8 mouse cellular contexts compared by ENCODE assay signal in the genomic region with DNA sequence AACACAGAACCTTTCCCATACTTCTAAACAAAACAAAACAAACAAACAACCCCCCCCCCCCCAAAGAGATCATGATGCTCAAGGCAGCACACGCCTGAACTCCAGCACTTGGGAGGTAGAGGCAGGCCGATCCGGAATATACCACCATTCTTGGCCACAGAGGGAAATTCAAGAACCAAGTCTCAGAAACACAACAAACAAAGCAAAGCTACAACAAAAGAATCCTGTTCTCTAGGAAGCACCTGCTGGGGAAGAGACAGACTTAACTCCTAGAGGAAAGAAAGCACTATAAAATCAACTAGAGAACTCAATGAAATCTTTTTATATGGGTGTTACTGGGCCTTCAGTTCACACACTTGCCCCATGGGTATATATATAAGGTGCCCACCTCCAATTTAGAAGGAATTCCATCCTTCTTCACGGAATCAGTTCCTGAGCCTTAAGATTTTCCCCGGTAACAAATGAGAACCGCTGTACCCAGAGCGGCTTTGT.
DNase-seq lines count a peak whose midpoint lies in the region; ATAC-seq and TF ChIP-seq lines count a peak whose summit lies in the region.

No protein-coding gene starts in this region.

- intact Hi-C loops in heart, adult 2 months (cut with DNase I) = loop anchor here (2.0 to 5.0 kb wide), 3 partner anchors 72 to 203 kb away; partner anchors contain the start of gene Spred1

- H3K4me3 ChIP-seq in heart, adult 2 months = no peak overlapping the region
- H3K4me3 ChIP-seq in heart, postnatal 0 days (ENCODE audit: low read depth, low read length) = peak overlapping the region; percentile 66; the same call in 1 of the 2 replicates
- peak overlapping the region; percentile 55 for H3K4me3 ChIP-seq in midbrain, embryonic 10.5 days

- ATAC-seq in heart, postnatal 0 days (ENCODE audit: insufficient read depth, low read depth) = no peak
- no peak for ATAC-seq in monocyte, adult 5-6 weeks (replicated peaks; ENCODE audit: insufficient number of reproducible peaks, low FRiP score, low TSS enrichment, poor library complexity, severe bottlenecking)

- no peak for TF ChIP-seq POLR2A in heart, adult 2 months (IDR thresholded peaks at IDR 0.05; ENCODE audit: insufficient read depth, low read depth, low read length)

- 58% methylated on average over 7 of the region's 7 CpGs for WGBS in heart, adult 2 months
- 63% methylated on average over 7 of the region's 7 CpGs for WGBS in heart, postnatal 0 days
- 6% methylated on average over 7 of the region's 7 CpGs for WGBS in midbrain, embryonic 10.5 days

- TF ChIP-seq EP300 in heart, adult 2 months (IDR thresholded peaks at IDR 0.05; ENCODE audit: insufficient read depth, low read depth, low read length) = no peak
- no peak for TF ChIP-seq EP300 in heart, postnatal 0 days (IDR thresholded peaks at IDR 0.05; ENCODE audit: low read depth)

- TF ChIP-seq CTCF in heart, adult 2 months (IDR thresholded peaks at IDR 0.05) = no peak
- no peak for TF ChIP-seq CTCF in heart, postnatal 0 days (IDR thresholded peaks at IDR 0.05; ENCODE audit: low read depth)

- no peaks in the 10 kb centered on the region for H3K9me3 ChIP-seq in heart, postnatal 0 days (replicated peaks; ENCODE audit: control insufficient read depth, low read length)
- H3K9me3 ChIP-seq in midbrain, embryonic 10.5 days (replicated peaks) = no peaks in the 10 kb centered on the region

- no peak for DNase-seq in heart, adult 2 months
- DNase-seq in heart, postnatal 4 days = no peak
- peak; percentile 47 for DNase-seq in ES-CJ7 (ENCODE audit: low read depth, low spot score)
- no peak for DNase-seq in heart, postnatal 0 days (ENCODE audit: low spot score)
- DNase-seq in midbrain, embryonic 10.5 days (ENCODE audit: low spot score) = no peak
- no peak for DNase-seq in frontal cortex, postnatal 10 days (ENCODE audit: low spot score in 2 of 2)
- no peak for DNase-seq in urinary bladder, postnatal 25 days (ENCODE audit: low spot score)

- peak overlapping the region; percentile 93 for H3K27ac ChIP-seq in heart, adult 2 months
- H3K27ac ChIP-seq in heart, postnatal 0 days (ENCODE audit: low read depth) = 0 out of 2 replicates have a peak overlapping the region, but pooled peaks have one; percentile 94
- H3K27ac ChIP-seq in midbrain, embryonic 10.5 days (replicated peaks) = peak overlapping the region; percentile 97

- H3K79me2 ChIP-seq in heart, adult 2 months (replicated peaks; ENCODE audit: control insufficient read depth, insufficient read depth, low read length) = no peaks in the 10 kb centered on the region

- no peak overlapping the region for H3K9ac ChIP-seq in heart, adult 2 months (ENCODE audit: low read depth, low read length)
- no peak overlapping the region for H3K9ac ChIP-seq in heart, postnatal 0 days (replicated peaks; ENCODE audit: low read depth, low read length)

- H3K4me1 ChIP-seq in heart, adult 2 months (ENCODE audit: control insufficient read depth, insufficient read depth, low read length) = peaks cover 12% of the 10 kb centered on the region
- peaks cover 13% of the 10 kb centered on the region; the same call in 1 of the 2 replicates for H3K4me1 ChIP-seq in heart, postnatal 0 days (ENCODE audit: control insufficient read depth, insufficient read depth)
- peaks cover 87% of the 10 kb centered on the region for H3K4me1 ChIP-seq in midbrain, embryonic 10.5 days

- H3K4me2 ChIP-seq in heart, postnatal 0 days (ENCODE audit: low read depth, low read length) = peak overlapping the region; percentile 83

- peaks cover 6% of the 10 kb centered on the region for H3K36me3 ChIP-seq in heart, adult 2 months (ENCODE audit: control insufficient read depth, insufficient read depth, low read length)
- H3K36me3 ChIP-seq in heart, postnatal 0 days (replicated peaks; ENCODE audit: control insufficient read depth, insufficient read depth, low read length) = no peaks in the 10 kb centered on the region
- no peaks in the 10 kb centered on the region for H3K36me3 ChIP-seq in midbrain, embryonic 10.5 days

- no peaks in the 10 kb centered on the region for H3K27me3 ChIP-seq in heart, adult 2 months (ENCODE audit: control insufficient read depth, insufficient read depth, low read length)
- no peaks in the 10 kb centered on the region for H3K27me3 ChIP-seq in heart, postnatal 0 days (ENCODE audit: control insufficient read depth, insufficient read depth, low read length)
- peaks cover 21% of the 10 kb centered on the region for H3K27me3 ChIP-seq in midbrain, embryonic 10.5 days (ENCODE audit: low read depth, poor library complexity, severe bottlenecking)
